Mouse (Mus musculus) bone marrow macrophage, adult 2 months (primary cell): ENCODE measurements around the gene Max.

Experiments used
- CTCF ChIP-seq: IDR thresholded peaks from 2 replicates; pipeline ENCODE4 v1.5.1; 2012; ENCODE audit warnings: low read depth, mild to moderate bottlenecking, low read length, moderate library complexity
- POLR2A ChIP-seq: IDR thresholded peaks from 2 replicates; pipeline ENCODE4 v1.6.1; 2012; ENCODE audit warnings: mild to moderate bottlenecking, low read depth, low read length, borderline replicate concordance

GRCm38 (mm10) chr12:76934438-76934837 is 27.6 kb downstream of the Max start:
- TF ChIP-seq POLR2A = no peak
- TF ChIP-seq CTCF = no peak
